Mouse (Mus musculus): ENCODE results near the gene Pycr1. TPM values are rescaled to one million over a fixed set of nuclear protein-coding genes. Genes with fewer than 3 reads are reported as not detected.

Pycr1 gene
- total and polyA plus RNA-seq, 2 experiments = 0.61 to 2.6 TPM

GRCm38 (mm10) chr11:120613481-120613972 lies 30.0 kb downstream of the Pycr1 start:
- DNase-seq (ENCODE audit: extremely low read depth, low read depth, low spot score) = no peak
- Histone ChIP-seq H3K4me3 (ENCODE audit: insufficient read depth, low read depth, low read length) (no peak overlapping the region), H3K9ac (ENCODE audit: low read depth, low read length) (peak overlapping the region; percentile 5; the same call in 1 of the 2 replicates), H3K79me2 (ENCODE audit: control insufficient read depth, insufficient read depth, low read length) (peaks cover 21% of the 10 kb centered on the region), H3K4me1 (ENCODE audit: control insufficient read depth, insufficient read depth, low read length) (peaks cover 26% of the 10 kb centered on the region), H3K36me3 (ENCODE audit: control insufficient read depth, insufficient read depth, low read length) (peaks cover 37% of the 10 kb centered on the region), H3K27me3 (ENCODE audit: control insufficient read depth, insufficient read depth, low read length) (no peaks in the 10 kb centered on the region), H3K27ac (replicated peaks; ENCODE audit: insufficient read depth, low read depth, low read length) (no peak overlapping the region)
- 62% methylated on average over 10 of the region's 10 CpGs for WGBS
- TF ChIP-seq CTCF (IDR thresholded peaks at IDR 0.05; ENCODE audit: low read depth, low read length) (no peak), POLR2A (IDR thresholded peaks at IDR 0.05; ENCODE audit: extremely low read depth, insufficient read depth, low read length) (no peak)

- H3K27me3 ChIP-seq (ENCODE audit: control insufficient read depth, insufficient read depth, low read length) = no peaks in the 10 kb centered on the region
- DNase-seq (ENCODE audit: extremely low read depth, low read depth, low spot score) = peak; percentile 33
- peaks cover 20% of the 10 kb centered on the region for H3K4me1 ChIP-seq (ENCODE audit: control insufficient read depth, insufficient read depth, low read length)
- no peak overlapping the region for H3K4me3 ChIP-seq (ENCODE audit: insufficient read depth, low read depth, low read length)
- TF ChIP-seq POLR2A (IDR thresholded peaks at IDR 0.05; ENCODE audit: extremely low read depth, insufficient read depth, low read length) (no peak), CTCF (IDR thresholded peaks at IDR 0.05; ENCODE audit: low read depth, low read length) (peak; percentile 91)
- peaks cover 37% of the 10 kb centered on the region for H3K36me3 ChIP-seq (ENCODE audit: control insufficient read depth, insufficient read depth, low read length)
- H3K9ac ChIP-seq (ENCODE audit: low read depth, low read length) = peak overlapping the region; percentile 16; the same call in 1 of the 2 replicates
- 32% methylated on average over 6 of the region's 6 CpGs for WGBS
- peaks cover 21% of the 10 kb centered on the region for H3K79me2 ChIP-seq (ENCODE audit: control insufficient read depth, insufficient read depth, low read length)
- H3K27ac ChIP-seq (replicated peaks; ENCODE audit: insufficient read depth, low read depth, low read length) = peak overlapping the region; percentile 7
Observed at GRCm38 (mm10) chr11:120612763-120613162, 30.8 kb downstream of the Pycr1 start.

DNA sequence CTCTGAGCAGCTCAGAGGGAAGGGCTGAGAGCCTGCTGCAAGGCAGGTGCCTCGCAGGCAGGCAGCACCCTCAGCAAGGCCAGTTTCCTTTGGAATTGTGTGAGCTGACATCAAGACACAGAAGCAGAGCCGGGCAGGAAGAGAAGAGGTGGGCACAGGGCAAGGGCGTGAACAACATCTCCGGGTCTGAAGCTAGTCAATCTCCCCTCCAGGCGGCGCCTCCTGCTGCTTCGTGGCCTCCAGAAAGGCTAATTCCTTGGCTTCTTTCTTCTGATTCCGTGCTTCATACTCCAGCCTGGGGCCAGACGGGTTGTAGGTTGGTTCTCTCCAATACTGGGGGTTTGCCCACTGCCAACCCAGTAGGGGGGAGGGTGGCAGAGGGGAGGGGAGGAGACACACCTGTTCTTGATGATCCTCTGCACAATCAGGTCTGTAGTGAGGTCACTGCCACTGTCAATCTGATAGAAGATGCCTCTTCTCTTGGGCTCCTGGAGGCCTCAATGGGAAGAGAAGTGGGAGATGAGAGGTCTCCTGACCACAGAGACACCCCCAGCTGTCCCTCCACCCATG lies 33.0 kb downstream of the Pycr1 start:
- Histone ChIP-seq H3K4me3 (ENCODE audit: insufficient read depth, low read depth, low read length) (no peak overlapping the region), H3K79me2 (ENCODE audit: control insufficient read depth, insufficient read depth, low read length) (peaks cover 5% of the 10 kb centered on the region; the same call in 1 of the 2 replicates), H3K27me3 (ENCODE audit: control insufficient read depth, insufficient read depth, low read length) (no peaks in the 10 kb centered on the region), H3K4me1 (ENCODE audit: control insufficient read depth, insufficient read depth, low read length) (peaks cover 20% of the 10 kb centered on the region), H3K9ac (ENCODE audit: low read depth, low read length) (no peak overlapping the region), H3K27ac (replicated peaks; ENCODE audit: insufficient read depth, low read depth, low read length) (no peak overlapping the region), H3K36me3 (ENCODE audit: control insufficient read depth, insufficient read depth, low read length) (peaks cover 37% of the 10 kb centered on the region)
- no peak for DNase-seq (ENCODE audit: extremely low read depth, low read depth, low spot score)
- whole genome bisulfite sequencing = 79% methylated on average over 9 of the region's 9 CpGs
- TF ChIP-seq CTCF (IDR thresholded peaks at IDR 0.05; ENCODE audit: low read depth, low read length) = no peak

DNA sequence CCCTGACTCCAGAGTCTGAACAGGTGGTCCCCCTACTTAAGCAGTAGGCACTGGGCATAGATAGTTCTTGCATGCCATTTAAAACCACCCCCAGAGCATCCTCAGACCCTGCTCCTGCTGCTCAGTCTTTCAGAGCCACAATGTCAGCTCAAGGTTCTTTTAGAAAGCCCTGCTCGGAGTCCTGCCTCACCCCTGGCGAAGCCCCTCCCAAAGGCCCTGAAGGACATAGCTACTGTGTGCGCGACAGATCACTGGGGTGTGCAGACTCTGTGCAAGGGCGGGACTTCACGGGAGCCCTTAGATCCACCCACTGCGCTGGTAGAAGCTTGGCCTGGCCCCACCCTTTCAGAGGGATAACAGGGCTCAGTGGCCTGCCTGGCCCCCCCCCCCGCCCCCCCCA lies 34.3 kb downstream of the Pycr1 start:
- WGBS = 27% methylated on average over 8 of the region's 8 CpGs
- Histone ChIP-seq H3K4me3 (ENCODE audit: insufficient read depth, low read depth, low read length) (no peak overlapping the region), H3K27me3 (ENCODE audit: control insufficient read depth, insufficient read depth, low read length) (no peaks in the 10 kb centered on the region), H3K36me3 (ENCODE audit: control insufficient read depth, insufficient read depth, low read length) (peaks cover 32% of the 10 kb centered on the region), H3K9ac (ENCODE audit: low read depth, low read length) (peak overlapping the region; percentile 49; the same call in 1 of the 2 replicates), H3K4me1 (ENCODE audit: control insufficient read depth, insufficient read depth, low read length) (peaks cover 14% of the 10 kb centered on the region), H3K27ac (replicated peaks; ENCODE audit: insufficient read depth, low read depth, low read length) (peak overlapping the region; percentile 24; the same call in 1 of the 2 replicates), H3K79me2 (ENCODE audit: control insufficient read depth, insufficient read depth, low read length) (no peaks in the 10 kb centered on the region)
- TF ChIP-seq CTCF (IDR thresholded peaks at IDR 0.05; ENCODE audit: low read depth, low read length) (no peak), POLR2A (IDR thresholded peaks at IDR 0.05; ENCODE audit: extremely low read depth, insufficient read depth, low read length) (0 out of 2 replicates have a peak, but pooled peaks have one; percentile 5)
- DNase-seq (ENCODE audit: extremely low read depth, low read depth, low spot score) = peak; percentile 75

- WGBS = 12% methylated on average over 45 of the region's 45 CpGs
- peak within 1 kb of the TSS; percentile 49; the same call in 1 of the 2 replicates for H3K9ac ChIP-seq (ENCODE audit: low read depth, low read length)
Observed at GRCm38 (mm10) chr11:120608241-120609034, 35.1 kb downstream of the Pycr1 start, which contains the start of gene Npb. TSS of gene Npb (plus strand) at chr11:120608477.

More at GRCm38 (mm10) chr11:120608241-120609034, 35.1 kb downstream of the Pycr1 start, which contains the start of gene Npb:
- peaks cover 24% of the 10 kb centered on the region for H3K36me3 ChIP-seq (ENCODE audit: control insufficient read depth, insufficient read depth, low read length)
- TF ChIP-seq POLR2A (IDR thresholded peaks at IDR 0.05; ENCODE audit: extremely low read depth, insufficient read depth, low read length) (0 out of 2 replicates have a peak, but pooled peaks have one; percentile 26), CTCF (IDR thresholded peaks at IDR 0.05; ENCODE audit: low read depth, low read length) (peak; percentile 3; the same call in 1 of the 2 replicates)
- no peaks in the 10 kb centered on the region for H3K27me3 ChIP-seq (ENCODE audit: control insufficient read depth, insufficient read depth, low read length)
- peaks cover 7% of the 10 kb centered on the region; the same call in 1 of the 2 replicates for H3K4me1 ChIP-seq (ENCODE audit: control insufficient read depth, insufficient read depth, low read length)
- DNase-seq (ENCODE audit: extremely low read depth, low read depth, low spot score) = peak; percentile 63
- H3K27ac ChIP-seq (replicated peaks; ENCODE audit: insufficient read depth, low read depth, low read length) = peak within 1 kb of the TSS; percentile 24
- H3K79me2 ChIP-seq (ENCODE audit: control insufficient read depth, insufficient read depth, low read length) = no peaks in the 10 kb centered on the region
- no peak within 1 kb of the TSS for H3K4me3 ChIP-seq (ENCODE audit: insufficient read depth, low read depth, low read length)
